In genomic region chr4:152178916-152179705, GRCm38 (mm10) we compare ENCODE assay signal across 8 mouse cellular contexts. TPM values are rescaled to one million over a fixed set of nuclear protein-coding genes. Genes with fewer than 3 reads are reported as not detected.
DNase-seq lines count a peak whose midpoint lies in the region; ATAC-seq lines count a peak whose summit lies in the region.

No protein-coding gene starts in this region.

- peak overlapping the region; percentile 75 for H3K9ac ChIP-seq in neural tube, embryonic 14.5 days (replicated peaks; ENCODE audit: low read depth, low read length)

- peak overlapping the region; percentile 49 for H3K4me2 ChIP-seq in neural tube, embryonic 14.5 days (ENCODE audit: low read depth, low read length)

- H3K36me3 ChIP-seq in erythroblast, embryonic 14.5 days (ENCODE audit: control insufficient read depth), result no peaks in the 10 kb centered on the region
- 0 out of 2 replicates have a peak, but pooled peaks cover 4% of the 10 kb centered on the region for H3K36me3 ChIP-seq in embryonic facial prominence, embryonic 10.5 days (replicated peaks)
- H3K36me3 ChIP-seq in limb, embryonic 10.5 days, result no peaks in the 10 kb centered on the region
- H3K36me3 ChIP-seq in neural tube, embryonic 14.5 days (ENCODE audit: control insufficient read depth, insufficient read depth, low read length), result no peaks in the 10 kb centered on the region

- 37% methylated on average over 16 of the region's 16 CpGs for WGBS in embryonic facial prominence, embryonic 10.5 days
- 29% methylated on average over 16 of the region's 16 CpGs for WGBS in limb, embryonic 10.5 days
- WGBS in neural tube, embryonic 14.5 days, result 11% methylated on average over 16 of the region's 16 CpGs

- H3K9me3 ChIP-seq in erythroblast, embryonic 14.5 days (ENCODE audit: control insufficient read depth, low read length), result no peaks in the 10 kb centered on the region
- H3K9me3 ChIP-seq in embryonic facial prominence, embryonic 10.5 days, result no peaks in the 10 kb centered on the region
- H3K9me3 ChIP-seq in limb, embryonic 10.5 days (replicated peaks), result no peaks in the 10 kb centered on the region
- no peaks in the 10 kb centered on the region for H3K9me3 ChIP-seq in neural tube, embryonic 14.5 days (ENCODE audit: control insufficient read depth, low read length)

- ATAC-seq in erythroblast, adult 5-6 weeks (replicated peaks; ENCODE audit: low FRiP score, poor library complexity, severe bottlenecking), result no peak
- no peak for ATAC-seq in neural tube, embryonic 14.5 days (ENCODE audit: low read depth)

- H3K27me3 ChIP-seq in erythroblast, embryonic 14.5 days (ENCODE audit: control insufficient read depth), result peaks cover 42% of the 10 kb centered on the region
- H3K27me3 ChIP-seq in embryonic facial prominence, embryonic 10.5 days (replicated peaks; ENCODE audit: low read depth, poor library complexity, severe bottlenecking), result peaks cover 62% of the 10 kb centered on the region
- H3K27me3 ChIP-seq in limb, embryonic 10.5 days (ENCODE audit: low read depth, poor library complexity, severe bottlenecking), result peaks cover 67% of the 10 kb centered on the region
- H3K27me3 ChIP-seq in neural tube, embryonic 14.5 days (ENCODE audit: control insufficient read depth, insufficient read depth, low read length), result no peaks in the 10 kb centered on the region

- peaks cover 25% of the 10 kb centered on the region for H3K4me1 ChIP-seq in erythroblast, embryonic 14.5 days (ENCODE audit: control insufficient read depth)
- peaks cover 25% of the 10 kb centered on the region for H3K4me1 ChIP-seq in embryonic facial prominence, embryonic 10.5 days
- H3K4me1 ChIP-seq in limb, embryonic 10.5 days, result peaks cover 22% of the 10 kb centered on the region
- H3K4me1 ChIP-seq in neural tube, embryonic 14.5 days (ENCODE audit: control insufficient read depth, insufficient read depth, low read length), result peaks cover 10% of the 10 kb centered on the region; the same call in 1 of the 2 replicates

- H3K4me3 ChIP-seq in erythroblast, embryonic 14.5 days (replicated peaks), result peak overlapping the region; percentile 75
- peak overlapping the region; percentile 76 for H3K4me3 ChIP-seq in embryonic facial prominence, embryonic 10.5 days
- peak overlapping the region; percentile 80 for H3K4me3 ChIP-seq in limb, embryonic 10.5 days
- peak overlapping the region; percentile 60 for H3K4me3 ChIP-seq in neural tube, embryonic 14.5 days (ENCODE audit: low read depth, low read length)

- intact Hi-C loops in left cerebral cortex, postnatal 4 days (cut with DNase I), result loop anchor here (5.0 to 10.0 kb wide), 2 partner anchors 108 to 246 kb away; no protein-coding TSS in a partner anchor
- intact Hi-C loops in left cerebral cortex, postnatal 10 days (cut with DNase I), result loop anchor here (2.0 to 5.0 kb wide), 2 partner anchors 34 to 253 kb away; no protein-coding TSS in a partner anchor

- DNase-seq in A20 (ENCODE audit: low read depth, low spot score), result peak; percentile 65
- DNase-seq in embryonic facial prominence, embryonic 10.5 days (ENCODE audit: low spot score), result no peak
- DNase-seq in limb, embryonic 10.5 days (ENCODE audit: low spot score), result no peak
- no peak for DNase-seq in left cerebral cortex, postnatal 4 days
- no peak for DNase-seq in left cerebral cortex, postnatal 10 days (ENCODE audit: extremely low spot score in 1 of 2, low spot score in 2 of 2)

- peak overlapping the region; percentile 93; the same call in 1 of the 2 replicates for H3K27ac ChIP-seq in embryonic facial prominence, embryonic 10.5 days (replicated peaks)
- H3K27ac ChIP-seq in limb, embryonic 10.5 days, result no peak overlapping the region
- peak overlapping the region; percentile 63; the same call in 1 of the 2 replicates for H3K27ac ChIP-seq in neural tube, embryonic 14.5 days (ENCODE audit: low read depth, low read length)

RNA-seq across cellular contexts. Expression of gene Acot7, which starts 1.2 kb away (rescaled TPM):
- polyA plus RNA-seq in erythroblast, embryonic 14.5 days (2012), result 0.40 and 0.51 TPM in 2 replicates
- total RNA-seq in erythroblast, adult 5-6 weeks (2015; ENCODE audit: low replicate concordance), result 15.3 and 19.4 TPM in 2 replicates
- 5.2 and 9.7 TPM in 2 replicates for total RNA-seq in erythroblast, adult 5-6 weeks (2017; ENCODE audit: low replicate concordance)
- polyA plus RNA-seq in embryonic facial prominence, embryonic 10.5 days (2016; fragmentation: Nextera tagmentation; extraction: Ambion mirVana), result 51.8 and 55.5 TPM in 2 replicates
- 34.8 and 36.7 TPM in 2 replicates for polyA plus RNA-seq in limb, embryonic 10.5 days (2016; fragmentation: Nextera tagmentation; extraction: Ambion mirVana)
- polyA plus RNA-seq in neural tube, embryonic 14.5 days (2014; fragmentation: Nextera tagmentation; extraction: Ambion mirVana), result 332 and 348 TPM in 2 replicates
- 100 to 1,000 TPM; 349 to 380 TPM for total RNA-seq in left cerebral cortex, postnatal 4 days (2021)
- 100 to 1,000 TPM; 415 to 420 TPM for total RNA-seq in left cerebral cortex, postnatal 10 days (2021)

RNA-seq across cellular contexts. Expression of gene Hes2, which starts 20.4 kb away (rescaled TPM):
- not detected in 2 replicates for polyA plus RNA-seq in erythroblast, embryonic 14.5 days (2012)
- total RNA-seq in erythroblast, adult 5-6 weeks (2015; ENCODE audit: low replicate concordance), result not detected in 2 replicates
- not detected in 2 replicates for total RNA-seq in erythroblast, adult 5-6 weeks (2017; ENCODE audit: low replicate concordance)
- polyA plus RNA-seq in embryonic facial prominence, embryonic 10.5 days (2016; fragmentation: Nextera tagmentation; extraction: Ambion mirVana), result 0.11 and 1.0 TPM in 2 replicates
- not detected in 2 replicates for polyA plus RNA-seq in limb, embryonic 10.5 days (2016; fragmentation: Nextera tagmentation; extraction: Ambion mirVana)
- not detected in 2 replicates for polyA plus RNA-seq in neural tube, embryonic 14.5 days (2014; fragmentation: Nextera tagmentation; extraction: Ambion mirVana)
- not detected for total RNA-seq in left cerebral cortex, postnatal 4 days (2021)
- not detected for total RNA-seq in left cerebral cortex, postnatal 10 days (2021)

RNA-seq across cellular contexts. Expression of gene Espn, which starts 26.9 kb away (rescaled TPM):
- polyA plus RNA-seq in erythroblast, embryonic 14.5 days (2012), result 0.08 and 0.11 TPM in 2 replicates
- total RNA-seq in erythroblast, adult 5-6 weeks (2015; ENCODE audit: low replicate concordance), result not detected in 2 replicates
- 0.34 and 0.42 TPM in 2 replicates for total RNA-seq in erythroblast, adult 5-6 weeks (2017; ENCODE audit: low replicate concordance)
- 7.5 and 10.3 TPM in 2 replicates for polyA plus RNA-seq in embryonic facial prominence, embryonic 10.5 days (2016; fragmentation: Nextera tagmentation; extraction: Ambion mirVana)
- 2.9 and 3.2 TPM in 2 replicates for polyA plus RNA-seq in limb, embryonic 10.5 days (2016; fragmentation: Nextera tagmentation; extraction: Ambion mirVana)
- polyA plus RNA-seq in neural tube, embryonic 14.5 days (2014; fragmentation: Nextera tagmentation; extraction: Ambion mirVana), result 0.52 and 0.64 TPM in 2 replicates
- total RNA-seq in left cerebral cortex, postnatal 4 days (2021), result under 1 TPM in 1 of 2 experiments, not detected in 1; 0.46 TPM
- under 1 TPM; 0.32 to 0.41 TPM for total RNA-seq in left cerebral cortex, postnatal 10 days (2021)

Comparison
In these comparisons a context has a peak if more than half of its experiments do, and no peak if none do; other contexts are left out.
1. RNA of gene Acot7, which starts 1.2 kb away (polyA plus RNA-seq): 332 to 348 TPM in neural tube, embryonic 14.5 days, 51.8 to 55.5 TPM in embryonic facial prominence, embryonic 10.5 days and 34.8 to 36.7 TPM in limb, embryonic 10.5 days; 0.40 to 0.51 TPM in erythroblast, embryonic 14.5 days; every median in the first group is over 10 times any median in the second.
2. Peak in every context shown above with its lines, with median percentiles within 50 percentile points of each other: H3K4me3 ChIP-seq.